Mouse (Mus musculus) heart, adult 2 months (tissue): ENCODE data around the gene Bspry. TPM values are rescaled to one million over a fixed set of nuclear protein-coding genes. Genes with fewer than 3 reads are reported as not detected.

Experiments
- DNase-seq, 2 experiments: peaks; one replicate each; pipeline ENCODE4 v3.0.0; 2021
- H3K27ac ChIP-seq: fragments of 200-600 bp; 2 replicates; pipeline ENCODE4 v1.8.1; 2022
- H3K27me3 ChIP-seq: fragments of 200-500 bp; 2 replicates; pipeline ENCODE4 v1.6.1; 2012; ENCODE audit warnings: mild to moderate bottlenecking, low read length, inconsistent platforms, mixed read lengths; ENCODE audit not compliant: control insufficient read depth, insufficient read depth
- H3K36me3 ChIP-seq: fragments of 200-500 bp; 2 replicates; pipeline ENCODE4 v1.6.1; 2012; ENCODE audit warnings: low read length, inconsistent platforms; ENCODE audit not compliant: control insufficient read depth, insufficient read depth
- H3K4me1 ChIP-seq: fragments of 200-500 bp; 2 replicates; pipeline ENCODE4 v1.6.1; 2011; ENCODE audit warnings: low read length; ENCODE audit not compliant: control insufficient read depth, insufficient read depth
- H3K4me3 ChIP-seq: fragments of 200-600 bp; 2 replicates; pipeline ENCODE4 v1.8.1; 2022
- H3K79me2 ChIP-seq: fragments of 200-500 bp; replicated peaks from 2 replicates; pipeline ENCODE4 v1.6.1; 2012; ENCODE audit warnings: mild to moderate bottlenecking, inconsistent platforms, low read length, moderate library complexity, mixed read lengths; ENCODE audit not compliant: control insufficient read depth, insufficient read depth
- H3K9ac ChIP-seq: fragments of 200-500 bp; 2 replicates; pipeline ENCODE4 v1.6.1; 2012; ENCODE audit warnings: low read depth, mild to moderate bottlenecking, control low read depth, inconsistent platforms, low read length, mixed read lengths
- CTCF ChIP-seq: fragments of 200-600 bp; IDR thresholded peaks from 2 replicates; pipeline ENCODE4 v1.8.1; 2022; ENCODE audit warnings: antibody characterized with exemption, mild to moderate bottlenecking, moderate library complexity
- EP300 ChIP-seq: fragments of 200-500 bp; IDR thresholded peaks from 2 replicates; pipeline ENCODE4 v1.6.1; 2011; ENCODE audit warnings: low read depth, low read length, control low read depth; ENCODE audit not compliant: insufficient read depth
- POLR2A ChIP-seq: fragments of 200-500 bp; IDR thresholded peaks from 2 replicates; pipeline ENCODE4 v1.6.1; 2011; ENCODE audit warnings: mild to moderate bottlenecking, low read depth, low read length, control low read depth; ENCODE audit not compliant: insufficient read depth
- WGBS: fragments of 180-500 bp; shearing (Covaris S2); methylation state at CpG from one replicate; pipeline ENCODE4 v1.1.7; 2018; 5-methylcytosine and 5-hydroxymethylcytosine counted together
- intact Hi-C: fragments of 180-260 bp; cut with DNase I; formaldehyde crosslinking; loops from one replicate; pipeline ENCODE4 v1.15.1; 2025
- polyA plus RNA-seq: library from polyadenylated mRNA; depleted of rRNA; stranded (reverse); fragments of >200 nt; gene quantifications from 2 replicates; pipeline ENCODE4 v1.2.3, GENCODE M21; 2012
- total RNA-seq, 2 experiments: library from RNA; stranded (reverse); gene quantifications; 2 replicates each; pipeline ENCODE4 v1.2.3; 2021

Gene Bspry
- total and polyA plus RNA-seq, 3 experiments: 0.09 to 1.2 (median 0.13) TPM

DNA sequence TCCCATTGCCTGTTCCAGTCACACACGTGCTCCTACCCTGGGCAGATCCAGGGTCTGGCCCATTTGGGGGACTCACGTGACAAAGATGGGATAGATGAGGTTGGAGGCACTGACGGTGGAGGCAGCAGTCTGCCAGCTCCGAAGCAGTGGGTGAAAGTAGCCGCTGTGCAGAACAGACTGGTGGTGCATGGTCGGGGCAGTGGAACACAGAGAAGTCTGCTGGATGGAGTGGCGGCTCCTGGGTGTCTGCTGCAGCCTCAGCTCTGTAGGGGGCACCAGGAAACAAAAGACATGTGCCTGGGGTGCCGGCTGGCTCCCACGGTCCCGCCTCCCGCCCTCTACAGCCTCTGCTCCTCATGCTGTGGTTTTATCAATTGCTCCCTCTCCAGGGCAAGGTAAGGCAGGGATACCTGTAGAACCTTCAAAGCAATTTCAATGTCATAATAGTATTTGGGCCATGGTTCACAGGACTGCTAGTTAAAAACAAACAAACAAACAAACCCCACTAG, 34.2 kb downstream of the Bspry start:
- TF ChIP-seq POLR2A (no peak), EP300 (no peak), CTCF (no peak)
- Histone ChIP-seq H3K4me3 (no peak overlapping the region), H3K36me3 (no peaks in the 10 kb centered on the region; the same call in none of the 2 replicates), H3K27me3 (no peaks in the 10 kb centered on the region), H3K4me1 (peaks cover 19% of the 10 kb centered on the region), H3K9ac (no peak overlapping the region), H3K27ac (no peak overlapping the region), H3K79me2 (no peaks in the 10 kb centered on the region)
- peak in 1 of 2 experiments; percentile 15 for DNase-seq
- WGBS: 72% methylated on average over 11 of the region's 11 CpGs
- intact Hi-C loops: loop anchor here (10.0 kb wide), 1 partner anchor 891 kb away; the partner anchor contains the start of gene Akna

DNA sequence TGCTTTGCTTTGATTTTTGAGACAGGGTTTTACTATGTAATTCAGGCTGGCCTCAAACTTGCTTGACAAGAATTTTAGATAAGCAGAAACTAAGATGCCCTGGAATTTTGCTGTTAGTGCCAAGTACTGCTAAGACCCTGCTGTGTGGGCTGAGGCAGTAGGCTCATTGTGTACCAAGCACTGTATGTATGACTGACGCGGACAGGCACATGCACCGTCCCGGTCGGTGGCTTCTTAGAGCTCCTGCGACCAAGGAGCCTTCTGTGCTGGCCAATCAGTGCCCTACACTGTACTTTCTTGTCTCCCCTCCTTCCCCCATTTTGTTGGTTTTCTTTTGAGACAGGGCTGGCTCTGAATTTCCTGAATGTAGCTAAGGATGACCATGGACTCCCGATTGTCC, 35.1 kb downstream of the Bspry start:
- DNase-seq: no peak
- 72% methylated on average over 7 of the region's 7 CpGs for WGBS
- peak overlapping the region; percentile 78 for H3K27ac ChIP-seq
- H3K4me1 ChIP-seq: peaks cover 21% of the 10 kb centered on the region
- no peak overlapping the region for H3K4me3 ChIP-seq
- no peaks in the 10 kb centered on the region; the same call in none of the 2 replicates for H3K36me3 ChIP-seq
- H3K27me3 ChIP-seq: no peaks in the 10 kb centered on the region
- no peaks in the 10 kb centered on the region for H3K79me2 ChIP-seq
- no peak overlapping the region for H3K9ac ChIP-seq
- TF ChIP-seq EP300: no peak
- TF ChIP-seq CTCF: no peak
- no peak for TF ChIP-seq POLR2A
- intact Hi-C loops: loop anchor here (5.0 to 10.0 kb wide), 4 partner anchors 43 to 890 kb away; partner anchors contain the start of genes Akna, Fkbp15, Slc31a1 and Wdr31

DNA sequence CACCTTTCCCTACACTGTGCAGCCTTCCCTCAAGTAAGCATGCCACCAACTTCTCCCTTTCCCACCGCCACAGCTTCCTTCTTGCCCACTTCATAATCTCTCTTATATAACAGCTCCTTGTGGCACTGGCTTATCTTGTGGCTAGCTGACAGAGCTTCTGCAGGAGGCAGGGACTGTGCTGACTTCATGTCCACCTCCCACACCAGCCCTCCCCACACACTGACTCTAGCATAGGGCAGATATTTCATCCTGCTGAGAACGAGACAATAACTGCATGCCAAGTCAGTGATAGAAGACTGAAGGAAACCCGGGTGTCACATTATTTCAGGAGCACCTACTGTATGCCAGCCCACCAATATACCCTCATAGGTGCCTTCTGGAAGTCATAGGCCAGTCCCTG, 35.6 kb downstream of the Bspry start:
- no peaks in the 10 kb centered on the region for H3K79me2 ChIP-seq
- TF ChIP-seq POLR2A (no peak), EP300 (no peak), CTCF (no peak)
- no peaks in the 10 kb centered on the region; the same call in none of the 2 replicates for H3K36me3 ChIP-seq
- no peak overlapping the region for H3K9ac ChIP-seq
- peak overlapping the region; percentile 78 for H3K27ac ChIP-seq
- peak in 1 of 2 experiments; percentile 26 for DNase-seq
- no peak overlapping the region; the same call in 1 of the 2 replicates for H3K4me3 ChIP-seq
- intact Hi-C loops: loop anchor here (5.0 to 10.0 kb wide), 4 partner anchors 43 to 889 kb away; partner anchors contain the start of genes Akna, Fkbp15, Slc31a1 and Wdr31
- 17% methylated on average over 3 of the region's 3 CpGs for WGBS
- no peaks in the 10 kb centered on the region for H3K27me3 ChIP-seq
- H3K4me1 ChIP-seq: peaks cover 21% of the 10 kb centered on the region

DNA sequence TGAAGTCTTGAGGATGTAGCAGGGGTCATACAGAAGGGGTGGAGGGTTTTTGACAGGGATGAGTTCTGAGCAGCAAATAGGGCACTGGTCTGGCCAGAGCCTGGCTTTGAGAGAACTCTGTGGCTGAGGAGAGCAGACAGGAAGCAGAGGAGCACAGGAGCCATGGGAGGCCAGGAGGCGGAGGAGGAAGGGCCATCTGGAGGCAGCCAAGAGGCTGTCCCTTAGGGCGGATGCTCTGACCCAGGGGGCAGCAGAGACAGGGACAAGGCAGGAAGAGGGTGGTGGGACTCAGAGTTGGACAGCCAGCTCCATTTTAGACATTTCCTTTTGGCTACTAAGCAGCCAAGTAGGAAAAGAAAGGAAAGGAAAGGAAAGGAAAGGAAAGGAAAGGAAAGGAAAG, 36.2 kb downstream of the Bspry start:
- intact Hi-C loops: loop anchor here (2.0 to 10.0 kb wide), 5 partner anchors 13 to 889 kb away; partner anchors contain the start of genes Akna, Fkbp15, Hdhd3 and Slc31a1
- Histone ChIP-seq H3K36me3 (no peaks in the 10 kb centered on the region; the same call in none of the 2 replicates), H3K79me2 (no peaks in the 10 kb centered on the region), H3K4me1 (peaks cover 21% of the 10 kb centered on the region), H3K27me3 (no peaks in the 10 kb centered on the region), H3K9ac (no peak overlapping the region), H3K4me3 (no peak overlapping the region; the same call in 1 of the 2 replicates), H3K27ac (peak overlapping the region; percentile 78)
- DNase-seq: peak; percentile 70 to 81
- WGBS: 34% methylated on average over 2 of the region's 2 CpGs
- TF ChIP-seq POLR2A: peak; percentile 40; the same call in 1 of the 2 replicates
- TF ChIP-seq EP300: peak; percentile 72
- peak; percentile 47 for TF ChIP-seq CTCF

DNA sequence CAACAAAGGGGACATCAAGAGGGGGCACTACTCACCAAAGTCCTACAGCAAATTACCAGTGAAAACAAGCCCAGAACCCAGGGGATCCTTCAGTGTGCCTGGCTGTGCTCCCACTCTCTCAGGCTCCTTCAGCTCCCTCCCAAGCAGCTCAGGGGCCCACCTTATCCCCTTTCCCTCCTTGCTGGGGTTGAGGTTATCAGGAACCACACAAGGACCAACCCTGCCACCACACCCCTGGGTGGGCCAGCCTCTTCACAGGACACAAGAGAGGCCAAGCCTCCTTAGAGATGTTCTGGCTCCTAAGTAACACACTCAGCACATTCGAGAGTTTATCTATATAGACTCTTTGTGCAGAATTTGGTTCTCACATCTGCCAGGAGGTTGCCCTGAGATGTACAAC, 36.7 kb downstream of the Bspry start:
- H3K9ac ChIP-seq: no peak overlapping the region
- TF ChIP-seq POLR2A (no peak), CTCF (no peak), EP300 (no peak)
- peak overlapping the region; percentile 78 for H3K27ac ChIP-seq
- no peaks in the 10 kb centered on the region for H3K79me2 ChIP-seq
- no peaks in the 10 kb centered on the region for H3K27me3 ChIP-seq
- intact Hi-C loops: loop anchor here (2.0 to 10.0 kb wide), 5 partner anchors 14 to 888 kb away; partner anchors contain the start of genes Akna, Fkbp15, Hdhd3 and Slc31a1
- DNase-seq: peak in 1 of 2 experiments; percentile 24
- H3K4me3 ChIP-seq: no peak overlapping the region
- 43% methylated on average over 1 of the region's 1 CpGs for WGBS
- peaks cover 21% of the 10 kb centered on the region for H3K4me1 ChIP-seq
- no peaks in the 10 kb centered on the region; the same call in none of the 2 replicates for H3K36me3 ChIP-seq

DNA sequence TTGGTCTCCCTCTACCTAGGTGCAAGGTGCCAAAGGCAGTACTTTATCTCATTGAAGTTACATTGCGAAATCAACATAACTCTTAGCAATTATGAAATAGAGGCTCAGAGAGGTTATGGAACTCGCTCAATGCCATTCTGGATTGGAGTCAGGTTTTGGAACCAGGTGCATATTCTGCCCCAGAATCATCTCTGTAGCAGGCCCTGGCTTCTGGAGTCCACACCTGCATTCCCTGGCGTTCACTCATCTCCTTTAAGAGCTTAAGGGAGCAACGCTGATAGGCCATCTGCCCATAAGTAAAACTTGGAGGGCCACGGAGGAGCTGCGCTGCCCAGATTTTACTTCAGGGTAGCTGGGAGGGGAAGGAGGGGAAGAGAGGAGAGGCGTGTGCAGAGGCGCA, 37.2 kb downstream of the Bspry start:
- TF ChIP-seq POLR2A (no peak), EP300 (no peak), CTCF (no peak)
- Histone ChIP-seq H3K4me3 (no peak overlapping the region), H3K9ac (no peak overlapping the region), H3K36me3 (no peaks in the 10 kb centered on the region; the same call in none of the 2 replicates), H3K27me3 (no peaks in the 10 kb centered on the region), H3K27ac (peak overlapping the region; percentile 78), H3K4me1 (peaks cover 21% of the 10 kb centered on the region), H3K79me2 (no peaks in the 10 kb centered on the region)
- intact Hi-C loops: loop anchor here (2.0 to 10.0 kb wide), 5 partner anchors 14 to 888 kb away; partner anchors contain the start of genes Akna, Fkbp15, Hdhd3 and Slc31a1
- WGBS: 85% methylated on average over 8 of the region's 8 CpGs
- peak in 1 of 2 experiments; percentile 17 for DNase-seq
